Mouse (Mus musculus) spleen, adult 2 months (tissue): ENCODE results near the gene Vwa8. TPM values are rescaled to one million over a fixed set of nuclear protein-coding genes. Genes with fewer than 3 reads are reported as not detected.

Source experiments
- DNase-seq, 2 experiments: peaks; one replicate each; pipeline versions ENCODE4 v3.0.0 to v3.0.0-alpha.2; 2012 to 2021; ENCODE audit warnings: low spot score in 2 of 2, low read depth in 1 of 2
- H3K27ac ChIP-seq: fragments of 200-500 bp; 2 replicates; pipeline ENCODE4 v1.5.1; 2012; ENCODE audit warnings: low read length, inconsistent platforms; ENCODE audit not compliant: insufficient read depth
- H3K27me3 ChIP-seq: fragments of 200-500 bp; 2 replicates; pipeline ENCODE4 v1.6.1; 2012; ENCODE audit warnings: mild to moderate bottlenecking, moderate library complexity, low read length, inconsistent platforms; ENCODE audit not compliant: control insufficient read depth, insufficient read depth
- H3K36me3 ChIP-seq: fragments of 200-500 bp; 2 replicates; pipeline ENCODE4 v1.6.1; 2012; ENCODE audit warnings: mild to moderate bottlenecking, low read length, inconsistent platforms; ENCODE audit not compliant: control insufficient read depth, insufficient read depth
- H3K4me1 ChIP-seq: fragments of 200-500 bp; 2 replicates; pipeline ENCODE4 v1.6.1; 2011; ENCODE audit warnings: inconsistent platforms; ENCODE audit not compliant: control insufficient read depth, insufficient read depth, insufficient read length
- H3K4me3 ChIP-seq: fragments of 200-500 bp; 2 replicates; pipeline ENCODE4 v1.5.1; 2011; ENCODE audit warnings: mild to moderate bottlenecking, inconsistent platforms; ENCODE audit not compliant: insufficient read depth, insufficient read length; ENCODE audit errors: extremely low read depth
- CTCF ChIP-seq: fragments of 200-500 bp; IDR thresholded peaks from 2 replicates; pipeline ENCODE4 v1.5.1; 2011; ENCODE audit warnings: mild to moderate bottlenecking, inconsistent platforms; ENCODE audit not compliant: insufficient read depth, insufficient read length, insufficient replicate concordance; ENCODE audit errors: extremely low read depth
- POLR2A ChIP-seq: fragments of 200-500 bp; IDR thresholded peaks from 2 replicates; pipeline ENCODE4 v1.6.1; 2011; ENCODE audit warnings: low read depth, low read length, inconsistent platforms
- WGBS: fragments of 180-500 bp; shearing (Covaris S2); methylation state at CpG from one replicate; pipeline ENCODE4 v1.1.7; 2018; 5-methylcytosine and 5-hydroxymethylcytosine counted together
- polyA plus RNA-seq: library from polyadenylated mRNA; depleted of rRNA; stranded (reverse); fragments of >200 nt; gene quantifications from 2 replicates; pipeline ENCODE4 v1.2.3, GENCODE M21; 2012; rRNA removed

Gene Vwa8
- 4.4 and 4.9 TPM in 2 replicates for polyA plus RNA-seq

DNA sequence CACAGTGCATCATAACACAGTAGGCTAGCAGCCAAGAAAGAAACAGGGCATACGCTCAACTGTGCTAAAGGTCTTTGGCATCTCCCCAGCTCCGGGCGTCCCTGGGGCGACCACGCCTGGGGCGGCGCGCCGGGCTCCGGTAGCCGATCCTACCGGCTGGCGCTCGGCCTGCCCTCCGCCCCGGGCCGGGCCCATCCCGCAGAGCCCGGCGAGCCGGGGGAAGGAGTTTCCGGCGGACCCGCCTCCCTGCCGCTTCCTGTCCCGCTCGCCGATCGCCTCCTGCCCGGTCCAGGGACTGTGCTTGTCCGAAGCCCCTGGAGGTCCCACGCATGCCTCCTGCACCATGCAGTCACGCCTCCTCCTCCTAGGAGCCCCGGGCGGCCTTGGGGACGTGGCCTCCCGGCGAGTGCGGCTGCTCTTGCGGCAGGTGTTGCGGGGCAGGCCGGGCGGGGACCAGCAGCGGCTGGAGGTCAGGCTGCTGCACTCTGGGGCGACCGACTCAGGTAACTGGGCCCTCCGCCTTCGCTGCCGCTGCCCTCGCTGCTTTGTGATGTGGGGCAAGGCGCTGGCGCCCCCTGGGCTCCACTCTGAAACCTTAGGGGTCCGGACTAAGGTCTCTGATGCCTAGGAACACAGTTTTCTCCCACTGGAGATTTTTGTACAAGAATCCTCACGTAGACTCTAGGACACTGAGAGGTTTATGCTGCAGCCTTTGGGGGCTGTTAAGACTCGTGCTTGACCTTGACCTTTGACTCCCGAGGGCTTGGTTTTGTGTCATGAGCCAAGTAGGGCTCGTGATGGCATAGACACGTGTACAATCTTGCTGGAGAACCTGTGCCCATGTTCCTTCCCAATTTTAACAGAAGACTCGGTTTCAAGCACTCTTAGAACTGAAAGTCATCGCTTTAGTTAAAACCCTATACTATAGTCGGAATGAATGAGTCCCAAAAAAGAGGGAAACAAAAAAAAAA is at the start of gene Vwa8:
TSS of gene Vwa8 (plus strand) at position 112 of the 971 bp plus-strand sequence.
- Histone ChIP-seq H3K36me3 (no peaks in the 10 kb centered on the region), H3K27ac (peak within 1 kb of the TSS; percentile 76)
- TF ChIP-seq POLR2A (no peak), CTCF (peak; percentile 44; the same call in 1 of the 2 replicates)

DNA sequence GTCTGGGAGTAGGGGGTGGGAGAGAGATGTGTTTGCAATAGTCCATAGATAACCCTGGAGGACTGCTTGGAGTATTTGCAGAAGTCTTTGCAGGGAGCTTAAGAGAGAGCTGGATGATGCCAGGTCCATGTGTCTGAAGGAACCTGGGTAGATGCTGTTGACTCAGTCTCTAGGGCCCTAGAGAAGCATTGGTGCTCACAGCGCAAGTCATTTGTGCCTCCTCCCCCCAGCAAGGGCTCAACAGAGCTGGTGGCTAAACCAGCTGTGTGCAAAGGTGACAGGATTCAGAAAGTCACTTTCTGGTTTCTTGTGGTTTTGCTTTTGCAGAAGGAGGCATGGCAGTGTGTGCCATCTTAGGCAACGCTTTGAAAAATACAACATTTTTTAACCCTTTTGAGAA is 46.5 kb upstream of the Vwa8 start:
- TF ChIP-seq POLR2A = no peak
- TF ChIP-seq CTCF = no peak
- WGBS = 12% methylated on average over 2 of the region's 2 CpGs
- Histone ChIP-seq H3K27ac (no peak overlapping the region), H3K36me3 (no peaks in the 10 kb centered on the region), H3K4me1 (peaks cover 5% of the 10 kb centered on the region; the same call in 1 of the 2 replicates), H3K4me3 (no peak overlapping the region), H3K27me3 (no peaks in the 10 kb centered on the region)
- DNase-seq = no peak

More for the DNA sequence above, at the start of gene Vwa8:
- Histone ChIP-seq H3K27me3 (no peaks in the 10 kb centered on the region), H3K4me3 (peak within 1 kb of the TSS; percentile 99), H3K4me1 (peaks cover 3% of the 10 kb centered on the region; the same call in 1 of the 2 replicates)
- WGBS = 2% methylated on average over 61 of the region's 61 CpGs
- peak; percentile 30 to 66 for DNase-seq

DNA sequence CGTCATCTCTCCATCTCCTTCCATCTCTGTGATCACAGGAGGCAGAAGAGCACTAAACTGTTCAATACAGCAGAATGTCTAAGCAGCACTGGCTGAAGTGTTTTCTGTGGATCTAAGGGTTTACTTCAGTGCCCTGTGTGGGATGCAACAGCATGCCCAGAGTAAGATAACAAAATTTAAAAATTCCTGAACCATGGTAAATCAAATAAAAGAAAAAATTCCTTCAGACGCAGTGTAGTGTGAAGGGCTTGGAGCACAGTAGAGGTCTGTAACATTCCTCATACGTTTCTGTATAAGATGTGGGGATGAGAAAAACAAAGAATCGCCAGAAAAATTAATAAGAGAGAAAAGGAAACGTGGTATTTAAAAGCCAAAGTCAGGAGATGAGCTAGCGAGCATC is 44.9 kb upstream of the Vwa8 start:
- 80% methylated on average over 6 of the region's 6 CpGs for WGBS
- no peaks in the 10 kb centered on the region for H3K36me3 ChIP-seq
- H3K27ac ChIP-seq = no peak overlapping the region
- no peak for DNase-seq
- H3K4me3 ChIP-seq = no peak overlapping the region
- no peaks in the 10 kb centered on the region for H3K27me3 ChIP-seq
- peaks cover 5% of the 10 kb centered on the region; the same call in 1 of the 2 replicates for H3K4me1 ChIP-seq
- no peak for TF ChIP-seq POLR2A
- TF ChIP-seq CTCF = no peak

DNA sequence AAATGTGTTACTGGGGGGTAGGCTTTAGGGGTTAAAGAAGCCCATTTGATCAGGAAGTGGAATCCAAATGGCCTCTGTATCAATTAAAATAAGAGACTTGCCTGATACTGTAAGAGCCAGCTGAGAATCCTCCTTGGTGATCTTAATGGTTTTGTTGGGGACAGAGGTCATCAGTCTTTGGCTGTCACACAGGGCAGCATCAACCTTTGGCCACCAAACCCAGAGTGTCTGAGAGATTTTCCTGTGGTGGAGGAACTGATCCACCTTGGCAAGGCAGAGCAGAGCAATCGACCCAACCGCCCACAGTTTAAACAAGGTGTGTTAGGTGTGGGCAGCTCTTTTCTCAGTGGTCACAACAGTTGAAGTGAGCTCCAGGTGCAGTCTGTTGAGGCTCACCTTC is 36.0 kb upstream of the Vwa8 start:
- 80% methylated on average over 2 of the region's 2 CpGs for WGBS
- Histone ChIP-seq H3K27ac (no peak overlapping the region), H3K4me1 (no peaks in the 10 kb centered on the region), H3K36me3 (no peaks in the 10 kb centered on the region), H3K27me3 (no peaks in the 10 kb centered on the region), H3K4me3 (no peak overlapping the region)
- TF ChIP-seq CTCF (no peak), POLR2A (no peak)
- no peak for DNase-seq

DNA sequence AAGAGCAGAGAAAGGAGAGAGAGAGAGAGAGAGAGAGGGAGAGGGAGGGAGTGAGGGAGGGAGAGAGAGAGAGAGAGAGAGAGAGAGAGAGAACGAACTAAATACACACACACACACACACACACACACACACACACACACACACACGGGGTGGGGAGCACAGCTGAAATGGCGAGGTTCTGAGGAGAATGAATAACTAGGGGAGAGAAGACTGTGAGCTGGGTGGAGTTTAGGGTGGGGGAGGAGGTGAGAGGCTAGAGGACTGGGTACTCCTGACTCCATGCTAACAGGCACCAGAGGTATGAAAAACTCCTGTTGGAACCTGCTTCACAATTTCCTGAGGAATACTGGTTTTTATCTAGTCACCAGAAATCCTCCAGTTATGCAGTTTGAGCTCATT is 32.4 kb upstream of the Vwa8 start:
- no peak for DNase-seq
- Histone ChIP-seq H3K4me1 (no peaks in the 10 kb centered on the region), H3K4me3 (no peak overlapping the region), H3K36me3 (no peaks in the 10 kb centered on the region), H3K27ac (no peak overlapping the region), H3K27me3 (no peaks in the 10 kb centered on the region)
- WGBS = 49% methylated on average over 3 of the region's 3 CpGs
- TF ChIP-seq CTCF (no peak), POLR2A (no peak)

DNA sequence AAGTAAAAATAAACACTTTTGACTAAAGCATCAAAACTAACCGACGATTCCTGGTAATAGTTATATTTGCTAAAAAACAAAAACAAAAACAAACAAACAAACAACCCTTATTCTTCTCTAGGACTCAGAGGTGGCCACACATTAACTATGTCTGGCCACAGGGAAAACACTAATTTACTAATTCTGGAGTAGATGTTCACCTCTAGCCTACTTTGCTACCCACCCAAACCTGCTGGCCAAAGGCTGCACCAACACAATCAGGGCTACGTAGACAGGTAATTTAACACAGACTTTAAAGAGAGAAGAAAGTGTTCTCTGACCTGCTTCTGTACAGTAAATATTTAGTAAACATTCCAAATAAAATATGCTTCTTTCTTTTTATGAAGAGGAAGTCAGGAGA is 31.2 kb upstream of the Vwa8 start:
- Histone ChIP-seq H3K36me3 (no peaks in the 10 kb centered on the region), H3K27me3 (no peaks in the 10 kb centered on the region), H3K4me1 (no peaks in the 10 kb centered on the region), H3K4me3 (no peak overlapping the region), H3K27ac (no peak overlapping the region)
- DNase-seq = no peak
- TF ChIP-seq CTCF (no peak), POLR2A (no peak)
- WGBS = 93% methylated on average over 3 of the region's 3 CpGs

DNA sequence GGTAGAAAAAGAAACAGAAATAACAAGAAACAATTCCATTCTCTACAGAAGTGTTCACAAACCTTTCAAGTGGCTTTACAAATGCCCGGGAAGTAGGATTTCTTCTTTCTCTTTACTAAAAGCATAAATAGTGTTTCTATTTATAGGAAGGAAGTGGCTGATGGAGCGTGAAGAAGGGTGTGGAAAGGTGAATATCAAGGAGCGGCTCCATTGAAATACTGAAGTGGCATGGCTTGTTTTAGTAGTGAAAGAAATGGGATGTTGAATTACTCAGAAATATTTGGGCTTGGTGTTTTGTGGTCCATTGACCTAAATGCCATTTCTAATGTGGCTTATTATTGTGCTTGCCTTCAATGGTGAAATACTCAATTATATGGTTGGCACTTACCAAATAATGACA is 30.4 kb upstream of the Vwa8 start:
- TF ChIP-seq CTCF (no peak), POLR2A (no peak)
- 72% methylated on average over 3 of the region's 3 CpGs for WGBS
- no peaks in the 10 kb centered on the region for H3K27me3 ChIP-seq
- H3K4me3 ChIP-seq = no peak overlapping the region
- H3K27ac ChIP-seq = no peak overlapping the region
- DNase-seq = no peak
- H3K36me3 ChIP-seq = no peaks in the 10 kb centered on the region
- H3K4me1 ChIP-seq = no peaks in the 10 kb centered on the region
